Mouse (Mus musculus) small intestine, adult 2 months (tissue): ENCODE measurements around the gene Ogg1.

Experiments used
- CTCF ChIP-seq: fragments of 200-500 bp; IDR thresholded peaks from 2 replicates; pipeline ENCODE4 v1.5.1; 2012; ENCODE audit warnings: low read depth, mild to moderate bottlenecking, control low read depth, inconsistent platforms, low read length, moderate library complexity, mixed read lengths; ENCODE audit not compliant: insufficient replicate concordance, insufficient read length; ENCODE audit errors: extremely low read depth
- POLR2A ChIP-seq: fragments of 200-500 bp; IDR thresholded peaks from 2 replicates; pipeline ENCODE4 v1.6.1; 2012; ENCODE audit warnings: low read depth, mild to moderate bottlenecking, control low read depth, inconsistent platforms, low read length, moderate library complexity

DNA sequence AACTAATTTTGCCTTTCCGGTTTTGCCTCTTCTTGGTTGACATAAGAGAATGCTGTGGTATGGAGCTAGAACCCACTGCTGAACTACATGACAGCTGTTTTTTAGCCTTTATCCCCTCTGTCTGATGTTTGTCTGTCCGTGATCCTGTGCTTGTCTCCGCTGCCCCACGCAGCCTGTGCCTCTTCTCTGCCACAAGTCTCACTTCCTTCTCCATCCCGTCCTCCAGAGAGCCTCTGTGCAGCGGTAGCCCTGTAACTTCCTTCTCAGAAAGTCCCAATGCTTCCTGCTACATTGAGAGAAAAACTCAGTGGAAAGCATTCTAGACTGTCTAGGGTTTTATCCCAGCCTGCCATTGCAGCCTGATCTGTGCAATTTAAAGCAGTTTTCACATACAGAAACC is 52.5 kb downstream of the Ogg1 start:
- TF ChIP-seq POLR2A: no peak
- no peak for TF ChIP-seq CTCF
